Mouse (Mus musculus): ENCODE results near the gene Tmem177.

DNA sequence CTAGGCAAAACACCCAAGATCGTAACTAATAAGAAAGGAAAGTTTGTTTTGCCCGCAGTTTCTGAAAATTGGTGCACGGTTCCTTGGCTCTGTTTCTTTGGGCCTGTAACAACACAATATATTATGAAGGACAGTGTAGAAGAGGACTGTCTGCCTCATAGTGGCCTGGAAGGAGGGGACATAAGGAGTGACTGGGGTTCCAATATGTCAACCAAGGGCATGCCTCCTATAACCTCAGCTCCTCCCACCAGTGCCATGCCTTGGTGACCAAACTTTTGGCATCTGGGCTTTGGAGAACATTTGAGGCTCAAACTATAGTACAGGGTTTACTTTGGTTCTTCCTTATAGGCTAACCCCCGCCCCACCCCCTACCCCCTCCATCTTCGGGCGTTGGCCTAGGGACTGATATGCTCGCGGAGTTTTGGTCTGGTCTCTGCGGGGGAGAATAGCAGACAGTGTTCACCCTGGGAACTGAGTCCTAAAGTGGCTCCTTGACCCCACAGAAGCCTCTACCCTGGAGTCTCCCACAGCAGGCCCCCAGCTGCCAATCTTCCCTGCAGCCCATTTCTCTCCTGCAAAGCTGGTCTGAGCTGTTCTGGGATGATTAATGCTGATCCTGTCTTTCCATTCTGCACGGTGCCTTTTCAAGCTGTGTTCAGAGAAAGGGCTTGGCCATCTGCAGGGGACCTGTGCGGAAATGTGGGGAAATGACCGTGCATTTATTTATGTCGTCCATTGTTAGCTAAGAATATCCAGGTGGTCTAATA is 44.4 kb downstream of the Tmem177 start:
- TF ChIP-seq MAFK (IDR thresholded peaks at IDR 0.05; ENCODE audit: insufficient read depth, low read depth, low read length) (no peak), CHD2 (IDR thresholded peaks at IDR 0.05; ENCODE audit: low read depth, low read length) (no peak), HCFC1 (IDR thresholded peaks at IDR 0.05; ENCODE audit: borderline replicate concordance, insufficient read depth, low read length) (no peak), ZNF384 (IDR thresholded peaks at IDR 0.05; ENCODE audit: low read depth, low read length) (no peak), ZC3H11A (IDR thresholded peaks at IDR 0.05; ENCODE audit: borderline replicate concordance, low read depth, low read length) (no peak)

Measured in ES-E14 (cell line).